Mouse (Mus musculus) granulocyte monocyte progenitor cell, adult 5-6 weeks (primary cell): ENCODE results near the gene Crot. TPM values are rescaled to one million over a fixed set of nuclear protein-coding genes. Genes with fewer than 3 reads are reported as not detected.

ENCODE experiments used
- total RNA-seq, 2 experiments: library from RNA; stranded (forward) in 1 of 2; stranded (reverse) in 1 of 2; fragments of 200-712, 200-1000 nt in 1 of 2; fragments of >200 nt in 1 of 2; fragmentation: Nextera tagmentation in 1 of 2; gene quantifications; 2 replicates each; pipeline ENCODE4 v1.2.3; 2014 to 2017

Crot gene
- total RNA-seq, 2 experiments from 2014 or later: 20.0 to 45.0 TPM

Other genes starting within 250 kb of the Crot start
- 17.9 and 22.7 TPM in 2 replicates for gene Abcb1b, start 199.2 kb downstream of the Crot start, total RNA-seq (2014; fragmentation: Nextera tagmentation)
- gene Abcb1b, start 199.2 kb downstream of the Crot start, total RNA-seq (2017): 29.6 and 35.2 TPM in 2 replicates
- gene Abcb4, start 103.6 kb downstream of the Crot start, total RNA-seq (2014; fragmentation: Nextera tagmentation): 1.4 and 2.7 TPM in 2 replicates
- 1.4 and 2.0 TPM in 2 replicates for gene Abcb4, start 103.6 kb downstream of the Crot start, total RNA-seq (2017)
- 11.2 and 17.3 TPM in 2 replicates for gene Tmem243, start 103.3 kb upstream of the Crot start, total RNA-seq (2014; fragmentation: Nextera tagmentation)
- 19.2 and 26.2 TPM in 2 replicates for gene Tmem243, start 103.3 kb upstream of the Crot start, total RNA-seq (2017)
- gene Dmtf1, start 164.5 kb upstream of the Crot start, total RNA-seq (2014; fragmentation: Nextera tagmentation): 38.4 and 61.3 TPM in 2 replicates
- 45.6 and 46.4 TPM in 2 replicates for gene Dmtf1, start 164.5 kb upstream of the Crot start, total RNA-seq (2017)